Mouse (Mus musculus) embryo, embryonic 10.5 days (tissue): ENCODE measurements at regions not wholly inside any gene's neighbourhood (a gene's known extent, or its start where the extent isn't known, plus 50 kb on each side); places are given as distances from the start of the nearest gene placed in this dataset.
A peak's percentile ranks its signal among the peaks of the same experiment; 100 is the strongest.
"Not testable (repeated sequence)": the region's sequence is repeated elsewhere in the genome, so short reads cannot be mapped to it uniquely, and the experiment has no call there.

ENCODE experiments used
- DNase-seq: peaks from one replicate; pipeline ENCODE4 v3.0.0-alpha.2; 2015; ENCODE audit warnings: low spot score

- no peak for DNase-seq
Measured at GRCm38 (mm10) chr17:82367876-82368275, 629.7 kb upstream of the Slc8a1 start.

GRCm38 (mm10) chr17:82366001-82366400 lies 627.8 kb upstream of the Slc8a1 start:
- no peak for DNase-seq

- no peak for DNase-seq
Measured at GRCm38 (mm10) chr17:82348636-82349035, 610.5 kb upstream of the Slc8a1 start.

- no peak for DNase-seq
Measured at GRCm38 (mm10) chr17:82331429-82331828, 593.3 kb upstream of the Slc8a1 start.

GRCm38 (mm10) chr17:82312191-82312590 lies 574.0 kb upstream of the Slc8a1 start:
- no peak for DNase-seq

GRCm38 (mm10) chr17:82306347-82306746 lies 568.2 kb upstream of the Slc8a1 start:
- DNase-seq = no peak

GRCm38 (mm10) chr17:82277728-82278127 lies 539.6 kb upstream of the Slc8a1 start:
- no peak for DNase-seq

- DNase-seq = no peak
Measured at GRCm38 (mm10) chr17:82273946-82274345, 535.8 kb upstream of the Slc8a1 start.

GRCm38 (mm10) chr17:82272845-82273244 lies 534.7 kb upstream of the Slc8a1 start:
- no peak for DNase-seq

- DNase-seq = not testable (repeated sequence)
Measured at GRCm38 (mm10) chr17:82266842-82267241, 528.7 kb upstream of the Slc8a1 start.

- no peak for DNase-seq
Measured at GRCm38 (mm10) chr17:82252362-82252761, 514.2 kb upstream of the Slc8a1 start.

- no peak for DNase-seq
Measured at GRCm38 (mm10) chr17:82251841-82252240, 513.7 kb upstream of the Slc8a1 start.

GRCm38 (mm10) chr17:82238361-82238760 lies 500.2 kb upstream of the Slc8a1 start:
- DNase-seq = no peak

- peak; percentile 40 for DNase-seq
Measured at GRCm38 (mm10) chr17:82237456-82237855, 499.3 kb upstream of the Slc8a1 start.

- no peak for DNase-seq
Measured at GRCm38 (mm10) chr17:82215728-82216623, 477.8 kb upstream of the Slc8a1 start.

- DNase-seq = no peak
Measured at GRCm38 (mm10) chr17:82199981-82200380, 461.8 kb upstream of the Slc8a1 start.

GRCm38 (mm10) chr17:82199031-82199642 lies 461.0 kb upstream of the Slc8a1 start:
- peak; percentile 15 for DNase-seq

- no peak for DNase-seq
Measured at GRCm38 (mm10) chr17:82184261-82184660, 446.1 kb upstream of the Slc8a1 start.

GRCm38 (mm10) chr17:82171216-82171615 lies 433.0 kb upstream of the Slc8a1 start:
- DNase-seq = no peak

GRCm38 (mm10) chr17:82153446-82153845 lies 415.3 kb upstream of the Slc8a1 start:
- no peak for DNase-seq

GRCm38 (mm10) chr17:82134843-82135242 lies 396.7 kb upstream of the Slc8a1 start:
- no peak for DNase-seq

GRCm38 (mm10) chr17:82132941-82133340 lies 394.8 kb upstream of the Slc8a1 start:
- DNase-seq = no peak

GRCm38 (mm10) chr17:82087141-82087540 lies 349.0 kb upstream of the Slc8a1 start:
- no peak for DNase-seq
